Mouse (Mus musculus): ENCODE results near the gene Suclg1. TPM values are rescaled to one million over a fixed set of nuclear protein-coding genes. Genes with fewer than 3 reads are reported as not detected.

Suclg1 gene
- polyA plus RNA-seq, 1 experiment from 2014 or later, result 151 TPM

GRCm38 (mm10) chr6:73275002-73275401, 26.8 kb downstream of the Suclg1 start:
- no peak overlapping the region for H3K9ac ChIP-seq

GRCm38 (mm10) chr6:73279681-73280080, 31.5 kb downstream of the Suclg1 start:
- no peaks in the 10 kb centered on the region for H3K9me3 ChIP-seq (replicated peaks)
- no peaks in the 10 kb centered on the region for H3K4me1 ChIP-seq
- peaks cover 36% of the 10 kb centered on the region for H3K36me3 ChIP-seq
- no peak overlapping the region for H3K9ac ChIP-seq
- no peak for ATAC-seq (ENCODE audit: insufficient number of reproducible peaks, low FRiP score, low TSS enrichment, low read depth)
- H3K4me2 ChIP-seq (replicated peaks), result no peak overlapping the region
- no peaks in the 10 kb centered on the region for H3K27me3 ChIP-seq
- H3K4me3 ChIP-seq (replicated peaks), result no peak overlapping the region
- no peak overlapping the region for H3K27ac ChIP-seq (replicated peaks)
- 63% methylated on average over 8 of the region's 8 CpGs for WGBS

More at GRCm38 (mm10) chr6:73275002-73275401, 26.8 kb downstream of the Suclg1 start:
- no peaks in the 10 kb centered on the region for H3K4me1 ChIP-seq
- no peaks in the 10 kb centered on the region for H3K27me3 ChIP-seq
- no peak overlapping the region for H3K4me3 ChIP-seq (replicated peaks)
- H3K27ac ChIP-seq (replicated peaks), result no peak overlapping the region
- 91% methylated on average over 5 of the region's 5 CpGs for WGBS
- H3K4me2 ChIP-seq (replicated peaks), result no peak overlapping the region
- H3K9me3 ChIP-seq (replicated peaks), result no peaks in the 10 kb centered on the region
- peaks cover 76% of the 10 kb centered on the region for H3K36me3 ChIP-seq
- ATAC-seq (ENCODE audit: insufficient number of reproducible peaks, low FRiP score, low TSS enrichment, low read depth), result no peak

- Histone ChIP-seq H3K36me3 (peaks cover 26% of the 10 kb centered on the region), H3K27ac (replicated peaks) (no peak overlapping the region), H3K27me3 (no peaks in the 10 kb centered on the region), H3K9me3 (replicated peaks) (no peaks in the 10 kb centered on the region), H3K4me3 (replicated peaks) (no peak overlapping the region), H3K4me2 (replicated peaks) (no peak overlapping the region), H3K4me1 (no peaks in the 10 kb centered on the region), H3K9ac (no peak overlapping the region)
- no peak for ATAC-seq (ENCODE audit: insufficient number of reproducible peaks, low FRiP score, low TSS enrichment, low read depth)
- WGBS, result 77% methylated on average over 9 of the region's 9 CpGs
Observed at GRCm38 (mm10) chr6:73280546-73281115, 32.4 kb downstream of the Suclg1 start.

GRCm38 (mm10) chr6:73286326-73286725, 38.1 kb downstream of the Suclg1 start:
- no peaks in the 10 kb centered on the region for H3K4me1 ChIP-seq
- H3K4me3 ChIP-seq (replicated peaks), result no peak overlapping the region
- no peaks in the 10 kb centered on the region for H3K36me3 ChIP-seq
- H3K27me3 ChIP-seq, result no peaks in the 10 kb centered on the region
- no peaks in the 10 kb centered on the region for H3K9me3 ChIP-seq (replicated peaks)
- no peak overlapping the region for H3K4me2 ChIP-seq (replicated peaks)
- no peak overlapping the region for H3K9ac ChIP-seq
- WGBS, result 95% methylated on average over 2 of the region's 2 CpGs
- H3K27ac ChIP-seq (replicated peaks), result no peak overlapping the region
- ATAC-seq (ENCODE audit: insufficient number of reproducible peaks, low FRiP score, low TSS enrichment, low read depth), result no peak

- no peak for ATAC-seq (ENCODE audit: insufficient number of reproducible peaks, low FRiP score, low TSS enrichment, low read depth)
- H3K4me1 ChIP-seq, result no peaks in the 10 kb centered on the region
- no peaks in the 10 kb centered on the region for H3K9me3 ChIP-seq (replicated peaks)
- no peak overlapping the region for H3K4me2 ChIP-seq (replicated peaks)
- H3K27ac ChIP-seq (replicated peaks), result no peak overlapping the region
- H3K36me3 ChIP-seq, result no peaks in the 10 kb centered on the region
- no peak overlapping the region for H3K4me3 ChIP-seq (replicated peaks)
- 56% methylated on average over 6 of the region's 6 CpGs for WGBS
- no peak overlapping the region for H3K9ac ChIP-seq
- H3K27me3 ChIP-seq, result no peaks in the 10 kb centered on the region
Observed at GRCm38 (mm10) chr6:73306837-73307236, 58.7 kb downstream of the Suclg1 start.

- H3K4me1 ChIP-seq, result no peaks in the 10 kb centered on the region
- no peak overlapping the region for H3K4me2 ChIP-seq (replicated peaks)
- H3K9me3 ChIP-seq (replicated peaks), result no peaks in the 10 kb centered on the region
- H3K27me3 ChIP-seq, result no peaks in the 10 kb centered on the region
- 76% methylated on average over 10 of the region's 10 CpGs for WGBS
- H3K27ac ChIP-seq (replicated peaks), result no peak overlapping the region
- no peak overlapping the region for H3K9ac ChIP-seq
- H3K4me3 ChIP-seq (replicated peaks), result no peak overlapping the region
- H3K36me3 ChIP-seq, result no peaks in the 10 kb centered on the region
- no peak for ATAC-seq (ENCODE audit: insufficient number of reproducible peaks, low FRiP score, low TSS enrichment, low read depth)
Observed at GRCm38 (mm10) chr6:73308685-73309520, 60.7 kb downstream of the Suclg1 start.

- Histone ChIP-seq H3K27ac (replicated peaks) (no peak overlapping the region), H3K36me3 (no peaks in the 10 kb centered on the region), H3K4me2 (replicated peaks) (no peak overlapping the region), H3K27me3 (no peaks in the 10 kb centered on the region), H3K9me3 (replicated peaks) (no peaks in the 10 kb centered on the region), H3K4me3 (replicated peaks) (no peak overlapping the region), H3K9ac (no peak overlapping the region), H3K4me1 (no peaks in the 10 kb centered on the region)
- WGBS, result 70% methylated on average over 6 of the region's 6 CpGs
- no peak for ATAC-seq (ENCODE audit: insufficient number of reproducible peaks, low FRiP score, low TSS enrichment, low read depth)
Observed at GRCm38 (mm10) chr6:73311335-73311734, 63.2 kb downstream of the Suclg1 start.

- Histone ChIP-seq H3K36me3 (no peaks in the 10 kb centered on the region), H3K4me1 (no peaks in the 10 kb centered on the region), H3K27me3 (no peaks in the 10 kb centered on the region), H3K4me2 (replicated peaks) (no peak overlapping the region), H3K4me3 (replicated peaks) (no peak overlapping the region), H3K9ac (no peak overlapping the region), H3K27ac (replicated peaks) (no peak overlapping the region), H3K9me3 (replicated peaks) (no peaks in the 10 kb centered on the region)
- 90% methylated on average over 7 of the region's 7 CpGs for WGBS
- no peak for ATAC-seq (ENCODE audit: insufficient number of reproducible peaks, low FRiP score, low TSS enrichment, low read depth)
Observed at GRCm38 (mm10) chr6:73311786-73312185, 63.6 kb downstream of the Suclg1 start.

GRCm38 (mm10) chr6:73314923-73315603, 66.9 kb downstream of the Suclg1 start:
- 2% methylated on average over 17 of the region's 17 CpGs for WGBS
- Histone ChIP-seq H3K4me1 (no peaks in the 10 kb centered on the region), H3K36me3 (no peaks in the 10 kb centered on the region), H3K9ac (0 out of 2 replicates have a peak overlapping the region, but pooled peaks have one; percentile 4), H3K4me3 (replicated peaks) (peak overlapping the region; percentile 45), H3K27me3 (no peaks in the 10 kb centered on the region), H3K9me3 (replicated peaks) (no peaks in the 10 kb centered on the region), H3K27ac (replicated peaks) (peak overlapping the region; percentile 40; the same call in 1 of the 2 replicates), H3K4me2 (replicated peaks) (peak overlapping the region; percentile 63)
- peak; percentile 78 for ATAC-seq (ENCODE audit: insufficient number of reproducible peaks, low FRiP score, low TSS enrichment, low read depth)

- Histone ChIP-seq H3K36me3 (no peaks in the 10 kb centered on the region), H3K4me2 (replicated peaks) (no peak overlapping the region), H3K27ac (replicated peaks) (no peak overlapping the region), H3K27me3 (no peaks in the 10 kb centered on the region), H3K4me3 (replicated peaks) (no peak overlapping the region), H3K4me1 (no peaks in the 10 kb centered on the region), H3K9ac (no peak overlapping the region), H3K9me3 (replicated peaks) (no peaks in the 10 kb centered on the region)
- WGBS, result 62% methylated on average over 2 of the region's 2 CpGs
- no peak for ATAC-seq (ENCODE audit: insufficient number of reproducible peaks, low FRiP score, low TSS enrichment, low read depth)
Observed at GRCm38 (mm10) chr6:73322306-73322705, 74.1 kb downstream of the Suclg1 start.
